Mouse (Mus musculus) embryonic facial prominence, embryonic 13.5 days (tissue): ENCODE data around the gene Sorl1. TPM values are rescaled to one million over a fixed set of nuclear protein-coding genes. Genes with fewer than 3 reads are reported as not detected.

ENCODE experiments used
- ATAC-seq: fragments of 200-750 bp; cut with Nextera tagmentation; 2 replicates; pipeline ENCODE4 v1.8.0; 2017; ENCODE audit warnings: low read depth; ENCODE audit not compliant: insufficient number of reproducible peaks, insufficient read depth, low FRiP score, low TSS enrichment
- H3K27ac ChIP-seq: fragments of 300-500 bp; sonication (generic); 2 replicates; pipeline ENCODE4 v1.5.1; 2015; ENCODE audit warnings: moderate library complexity, mild to moderate bottlenecking, inconsistent platforms
- H3K27me3 ChIP-seq: fragments of 300-500 bp; sonication (generic); 2 replicates; pipeline ENCODE4 v1.6.1; 2015; ENCODE audit warnings: mild to moderate bottlenecking, inconsistent platforms
- H3K36me3 ChIP-seq: fragments of 300-500 bp; sonication (generic); 2 replicates; pipeline ENCODE4 v1.6.1; 2015; ENCODE audit warnings: mild to moderate bottlenecking, inconsistent platforms
- H3K4me1 ChIP-seq: fragments of 300-500 bp; sonication (generic); 2 replicates; pipeline ENCODE4 v1.6.1; 2015; ENCODE audit warnings: inconsistent platforms
- H3K4me2 ChIP-seq: fragments of 300-500 bp; sonication (generic); 2 replicates; pipeline ENCODE4 v1.6.1; 2015; ENCODE audit warnings: moderate library complexity, mild to moderate bottlenecking, inconsistent platforms
- H3K4me3 ChIP-seq: fragments of 300-500 bp; sonication (generic); 2 replicates; pipeline ENCODE4 v1.5.1; 2015; ENCODE audit warnings: mild to moderate bottlenecking, inconsistent platforms
- H3K9ac ChIP-seq: fragments of 300-500 bp; sonication (generic); 2 replicates; pipeline ENCODE4 v1.6.1; 2015; ENCODE audit warnings: mild to moderate bottlenecking, inconsistent platforms
- H3K9me3 ChIP-seq: fragments of 300-500 bp; sonication (generic); 2 replicates; pipeline ENCODE4 v1.6.1; 2016; ENCODE audit warnings: inconsistent platforms
- WGBS: fragments of 180-500 bp; shearing (Covaris S2); methylation state at CpG from one replicate; pipeline ENCODE4 v1.1.7; 2015; ENCODE audit warnings: mixed read lengths; 5-methylcytosine and 5-hydroxymethylcytosine counted together
- polyA plus RNA-seq: library from polyadenylated mRNA; unstranded; fragments of >200 nt; fragmentation: Nextera tagmentation; extraction: Ambion mirVana; gene quantifications from 2 replicates; pipeline ENCODE4 v1.2.1, GENCODE M21; 2015

Gene Sorl1
- polyA plus RNA-seq, 1 experiment from 2014 or later, result 6.6 TPM

- 96% methylated on average over 7 of the region's 7 CpGs for WGBS
- Histone ChIP-seq H3K4me2 (no peak overlapping the region), H3K4me3 (no peak overlapping the region), H3K4me1 (peaks cover 6% of the 10 kb centered on the region), H3K27ac (no peak overlapping the region), H3K9ac (no peak overlapping the region), H3K27me3 (no peaks in the 10 kb centered on the region), H3K36me3 (peaks cover 5% of the 10 kb centered on the region; the same call in 1 of the 2 replicates), H3K9me3 (no peaks in the 10 kb centered on the region)
- ATAC-seq, result no peak
Observed at GRCm38 (mm10) chr9:42103546-42103945, 20.6 kb downstream of the Sorl1 start.

- Histone ChIP-seq H3K9ac (no peak overlapping the region), H3K4me2 (no peak overlapping the region), H3K27ac (no peak overlapping the region), H3K36me3 (peaks cover 19% of the 10 kb centered on the region), H3K4me1 (no peaks in the 10 kb centered on the region), H3K27me3 (no peaks in the 10 kb centered on the region), H3K9me3 (no peaks in the 10 kb centered on the region), H3K4me3 (no peak overlapping the region)
- WGBS, result 87% methylated on average over 6 of the region's 6 CpGs
- ATAC-seq, result no peak
Observed at GRCm38 (mm10) chr9:42102013-42102412, 22.1 kb downstream of the Sorl1 start.

GRCm38 (mm10) chr9:42101266-42101665 is 22.8 kb downstream of the Sorl1 start:
- ATAC-seq, result no peak
- Histone ChIP-seq H3K9me3 (no peaks in the 10 kb centered on the region), H3K27me3 (no peaks in the 10 kb centered on the region), H3K27ac (no peak overlapping the region), H3K4me1 (no peaks in the 10 kb centered on the region), H3K36me3 (peaks cover 19% of the 10 kb centered on the region), H3K4me2 (no peak overlapping the region), H3K9ac (no peak overlapping the region), H3K4me3 (no peak overlapping the region)
- 88% methylated on average over 7 of the region's 7 CpGs for WGBS

GRCm38 (mm10) chr9:42100618-42101210 is 23.4 kb downstream of the Sorl1 start:
- no peaks in the 10 kb centered on the region for H3K9me3 ChIP-seq
- WGBS, result 85% methylated on average over 9 of the region's 9 CpGs
- H3K4me1 ChIP-seq, result no peaks in the 10 kb centered on the region
- ATAC-seq, result no peak
- peaks cover 15% of the 10 kb centered on the region for H3K36me3 ChIP-seq
- H3K4me2 ChIP-seq, result no peak overlapping the region
- H3K9ac ChIP-seq, result no peak overlapping the region
- H3K4me3 ChIP-seq, result no peak overlapping the region
- H3K27me3 ChIP-seq, result no peaks in the 10 kb centered on the region
- no peak overlapping the region for H3K27ac ChIP-seq

GRCm38 (mm10) chr9:42098474-42099121 is 25.5 kb downstream of the Sorl1 start:
- no peaks in the 10 kb centered on the region for H3K4me1 ChIP-seq
- no peak for ATAC-seq
- no peak overlapping the region for H3K27ac ChIP-seq
- H3K9ac ChIP-seq, result no peak overlapping the region
- peaks cover 15% of the 10 kb centered on the region for H3K36me3 ChIP-seq
- H3K4me2 ChIP-seq, result no peak overlapping the region
- no peak overlapping the region for H3K4me3 ChIP-seq
- no peaks in the 10 kb centered on the region for H3K9me3 ChIP-seq
- H3K27me3 ChIP-seq, result no peaks in the 10 kb centered on the region
- 87% methylated on average over 5 of the region's 5 CpGs for WGBS

GRCm38 (mm10) chr9:42097731-42098473 is 26.2 kb downstream of the Sorl1 start:
- WGBS, result 91% methylated on average over 8 of the region's 8 CpGs
- no peak for ATAC-seq
- Histone ChIP-seq H3K4me3 (no peak overlapping the region), H3K4me2 (no peak overlapping the region), H3K9me3 (no peaks in the 10 kb centered on the region), H3K27me3 (no peaks in the 10 kb centered on the region), H3K36me3 (peaks cover 15% of the 10 kb centered on the region), H3K9ac (no peak overlapping the region), H3K27ac (no peak overlapping the region), H3K4me1 (no peaks in the 10 kb centered on the region)

- no peak overlapping the region for H3K9ac ChIP-seq
- ATAC-seq, result no peak
- no peak overlapping the region for H3K4me2 ChIP-seq
- H3K4me1 ChIP-seq, result no peaks in the 10 kb centered on the region
- H3K27ac ChIP-seq, result no peak overlapping the region
- H3K27me3 ChIP-seq, result no peaks in the 10 kb centered on the region
- H3K36me3 ChIP-seq, result peaks cover 15% of the 10 kb centered on the region
- H3K4me3 ChIP-seq, result no peak overlapping the region
- WGBS, result 92% methylated on average over 7 of the region's 7 CpGs
- no peaks in the 10 kb centered on the region for H3K9me3 ChIP-seq
Observed at GRCm38 (mm10) chr9:42097006-42097730, 26.9 kb downstream of the Sorl1 start.

GRCm38 (mm10) chr9:42094752-42095151 is 29.3 kb downstream of the Sorl1 start:
- H3K27ac ChIP-seq, result no peak overlapping the region
- no peaks in the 10 kb centered on the region for H3K4me1 ChIP-seq
- H3K9ac ChIP-seq, result no peak overlapping the region
- peaks cover 22% of the 10 kb centered on the region for H3K36me3 ChIP-seq
- ATAC-seq, result no peak
- 87% methylated on average over 11 of the region's 11 CpGs for WGBS
- H3K9me3 ChIP-seq, result no peaks in the 10 kb centered on the region
- H3K4me3 ChIP-seq, result no peak overlapping the region
- H3K27me3 ChIP-seq, result no peaks in the 10 kb centered on the region
- no peak overlapping the region for H3K4me2 ChIP-seq

GRCm38 (mm10) chr9:42094028-42094551 is 30.0 kb downstream of the Sorl1 start:
- no peak for ATAC-seq
- H3K27ac ChIP-seq, result no peak overlapping the region
- WGBS, result 88% methylated on average over 7 of the region's 7 CpGs

GRCm38 (mm10) chr9:42092749-42093148 is 31.3 kb downstream of the Sorl1 start:
- H3K4me2 ChIP-seq, result no peak overlapping the region
- H3K36me3 ChIP-seq, result peaks cover 13% of the 10 kb centered on the region
- ATAC-seq, result no peak
- 89% methylated on average over 2 of the region's 2 CpGs for WGBS
- H3K4me1 ChIP-seq, result 0 out of 2 replicates have a peak, but pooled peaks cover 5% of the 10 kb centered on the region
- H3K4me3 ChIP-seq, result no peak overlapping the region
- no peaks in the 10 kb centered on the region for H3K27me3 ChIP-seq
- no peak overlapping the region for H3K9ac ChIP-seq
- no peaks in the 10 kb centered on the region for H3K9me3 ChIP-seq
- H3K27ac ChIP-seq, result no peak overlapping the region

More at GRCm38 (mm10) chr9:42094028-42094551, 30.0 kb downstream of the Sorl1 start:
- Histone ChIP-seq H3K36me3 (peaks cover 22% of the 10 kb centered on the region), H3K4me3 (no peak overlapping the region), H3K9ac (no peak overlapping the region), H3K9me3 (no peaks in the 10 kb centered on the region), H3K4me2 (no peak overlapping the region), H3K27me3 (no peaks in the 10 kb centered on the region), H3K4me1 (no peaks in the 10 kb centered on the region)

GRCm38 (mm10) chr9:42091561-42091960 is 32.5 kb downstream of the Sorl1 start:
- Histone ChIP-seq H3K27ac (no peak overlapping the region), H3K4me1 (0 out of 2 replicates have a peak, but pooled peaks cover 7% of the 10 kb centered on the region), H3K4me2 (no peak overlapping the region), H3K36me3 (peaks cover 7% of the 10 kb centered on the region), H3K9ac (no peak overlapping the region), H3K27me3 (no peaks in the 10 kb centered on the region), H3K4me3 (no peak overlapping the region), H3K9me3 (no peaks in the 10 kb centered on the region)
- 84% methylated on average over 4 of the region's 4 CpGs for WGBS
- ATAC-seq, result no peak
